Mouse (Mus musculus) brain, embryonic 14.5 days (tissue): ENCODE measurements around the gene Gp1ba.

Source experiments
- CTCF ChIP-seq: fragments of 200-500 bp; IDR thresholded peaks from 2 replicates; pipeline ENCODE4 v1.5.1; 2012; ENCODE audit warnings: inconsistent platforms, mild to moderate bottlenecking, moderate library complexity, borderline replicate concordance; ENCODE audit not compliant: insufficient read depth, insufficient read length; ENCODE audit errors: extremely low read depth
- POLR2A ChIP-seq: fragments of 200-500 bp; IDR thresholded peaks from 2 replicates; pipeline ENCODE4 v1.6.1; 2012; ENCODE audit warnings: mild to moderate bottlenecking, inconsistent platforms, borderline replicate concordance; ENCODE audit not compliant: poor library complexity, insufficient read depth, insufficient read length, severe bottlenecking; ENCODE audit errors: extremely low read depth

- no peak for TF ChIP-seq CTCF
- no peak for TF ChIP-seq POLR2A
Observed at GRCm38 (mm10) chr11:70664741-70665140, 25.8 kb downstream of the Gp1ba start.
